Mouse (Mus musculus) liver, adult 2 months (tissue): Measurements from ENCODE around the gene Hist1h2bm. TPM values are rescaled to one million over a fixed set of nuclear protein-coding genes. Genes with fewer than 3 reads are reported as not detected.
"Not testable (repeated sequence)": the region's sequence is repeated elsewhere in the genome, so short reads cannot be mapped to it uniquely, and the experiment has no call there.

Experiments used
- DNase-seq: peaks from one replicate; pipeline ENCODE4 v3.0.0-alpha.2; 2011; ENCODE audit warnings: low read depth, low spot score; ENCODE audit errors: extremely low read depth
- H3K27ac ChIP-seq: fragments of 200-500 bp; replicated peaks from 2 replicates; pipeline ENCODE4 v1.5.1; 2012; ENCODE audit warnings: low read depth, mild to moderate bottlenecking, control low read depth, inconsistent platforms, low read length; ENCODE audit not compliant: insufficient read depth
- H3K27me3 ChIP-seq: fragments of 200-500 bp; 2 replicates; pipeline ENCODE4 v1.6.1; 2012; ENCODE audit warnings: mild to moderate bottlenecking, moderate library complexity, low read length, inconsistent platforms; ENCODE audit not compliant: control insufficient read depth, insufficient read depth
- H3K36me3 ChIP-seq: fragments of 200-500 bp; 2 replicates; pipeline ENCODE4 v1.6.1; 2012; ENCODE audit warnings: low read length, inconsistent platforms; ENCODE audit not compliant: control insufficient read depth, insufficient read depth
- H3K4me1 ChIP-seq: fragments of 200-500 bp; 2 replicates; pipeline ENCODE4 v1.6.1; 2011; ENCODE audit warnings: low read length; ENCODE audit not compliant: control insufficient read depth, insufficient read depth
- H3K4me3 ChIP-seq: fragments of 200-500 bp; 2 replicates; pipeline ENCODE4 v1.5.1; 2011; ENCODE audit warnings: low read depth, mild to moderate bottlenecking, control low read depth, low read length, moderate library complexity; ENCODE audit not compliant: insufficient read depth
- H3K79me2 ChIP-seq: fragments of 200-500 bp; 2 replicates; pipeline ENCODE4 v1.6.1; 2012; ENCODE audit warnings: inconsistent platforms, mild to moderate bottlenecking, low read length, moderate library complexity; ENCODE audit not compliant: control insufficient read depth, insufficient read depth
- H3K9ac ChIP-seq: fragments of 200-500 bp; 2 replicates; pipeline ENCODE4 v1.6.1; 2012; ENCODE audit warnings: low read depth, mild to moderate bottlenecking, control low read depth, inconsistent platforms, low read length
- CTCF ChIP-seq: fragments of 200-500 bp; IDR thresholded peaks from 2 replicates; pipeline ENCODE4 v1.5.1; 2011; ENCODE audit warnings: low read depth, low read length, control low read depth
- POLR2A ChIP-seq: fragments of 200-500 bp; IDR thresholded peaks from 2 replicates; pipeline ENCODE4 v1.6.1; 2011; ENCODE audit warnings: low read length, control low read depth; ENCODE audit not compliant: insufficient read depth; ENCODE audit errors: extremely low read depth
- WGBS: fragments of 180-500 bp; shearing (Covaris S2); methylation state at CpG from one replicate; pipeline ENCODE4 v1.1.7; 2018; 5-methylcytosine and 5-hydroxymethylcytosine counted together
- polyA plus RNA-seq: library from polyadenylated mRNA; depleted of rRNA; stranded (reverse); fragments of >200 nt; gene quantifications from 2 replicates; pipeline ENCODE4 v1.2.3, GENCODE M21; 2012
- total RNA-seq: library from RNA; depleted of rRNA; stranded (reverse); fragments of >200 nt; gene quantifications from 2 replicates; pipeline ENCODE4 v1.2.3, GENCODE M21; 2014

Hist1h2bm gene
- total and polyA plus RNA-seq, 2 experiments: 2.8 TPM; not detected in 1

- Histone ChIP-seq H3K4me3 (peak within 1 kb of the TSS; percentile 93), H3K9ac (peak within 1 kb of the TSS; percentile 57), H3K27ac (0 out of 2 replicates have a peak within 1 kb of the TSS, but pooled peaks have one; percentile 12)
- H3K4me1 ChIP-seq, H3K79me2 ChIP-seq, H3K27me3 ChIP-seq, H3K36me3 ChIP-seq: not testable (repeated sequence)
- peak; percentile 38 for DNase-seq
- peak; percentile 70 for TF ChIP-seq POLR2A
- WGBS: 2% methylated on average over 47 of the region's 56 CpGs
Measured at GRCm38 (mm10) chr13:21734906-21735767, 13.3 kb downstream of the Hist1h2bm start, which contains the start of gene Hist1h4j. Hist1h4j (plus strand) TSS chr13:21735064.

GRCm38 (mm10) chr13:21745006-21745405 lies 23.2 kb downstream of the Hist1h2bm start:
- no peak overlapping the region for H3K9ac ChIP-seq
- 84% methylated on average over 1 of the region's 1 CpGs for WGBS
- no peak overlapping the region for H3K4me3 ChIP-seq
- H3K36me3 ChIP-seq: peaks cover 2% of the 10 kb centered on the region; the same call in 1 of the 2 replicates
- TF ChIP-seq POLR2A (no peak), CTCF (no peak)
- H3K4me1 ChIP-seq: peaks cover 3% of the 10 kb centered on the region
- no peak for DNase-seq
- no peaks in the 10 kb centered on the region for H3K27me3 ChIP-seq
- no peaks in the 10 kb centered on the region; the same call in 1 of the 2 replicates for H3K79me2 ChIP-seq
- H3K27ac ChIP-seq: no peak overlapping the region

DNA sequence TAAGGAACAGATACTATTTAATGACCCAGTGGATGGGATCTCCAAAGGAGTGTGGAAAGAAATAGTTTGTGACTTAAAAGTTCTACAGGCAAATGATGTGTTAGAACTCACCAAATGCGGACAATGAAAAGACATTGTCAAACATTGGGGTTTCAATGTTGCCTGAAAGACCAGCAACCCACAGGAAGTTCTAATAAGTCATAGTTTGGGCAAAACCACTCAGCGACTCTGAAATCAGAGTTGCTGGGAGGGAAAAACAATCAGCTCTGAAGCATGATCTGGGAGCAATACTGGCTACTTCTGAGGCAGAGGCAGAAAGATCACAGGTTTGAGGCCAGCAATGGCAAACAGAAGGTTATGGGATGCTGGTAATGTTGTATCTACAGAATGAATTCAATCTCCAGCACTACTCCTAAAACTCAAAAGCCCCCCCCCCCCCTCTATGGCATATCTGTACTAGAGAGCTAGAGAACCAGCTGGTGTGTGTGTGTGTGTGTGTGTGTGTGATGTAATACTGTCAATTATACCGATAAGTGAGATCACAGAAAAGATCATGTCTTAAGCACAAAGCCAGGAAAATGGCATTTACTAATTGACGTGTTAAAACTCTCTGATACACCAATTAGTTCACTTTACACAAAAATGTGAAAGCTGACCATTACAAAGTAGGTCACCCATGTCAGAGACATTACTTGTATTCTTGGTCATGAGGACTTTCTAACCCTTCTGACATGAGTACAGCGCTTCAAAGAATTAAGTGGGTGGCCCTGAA lies 27.7 kb downstream of the Hist1h2bm start:
- H3K27me3 ChIP-seq: no peaks in the 10 kb centered on the region
- 13% methylated on average over 5 of the region's 5 CpGs for WGBS
- H3K36me3 ChIP-seq: peaks cover 2% of the 10 kb centered on the region; the same call in 1 of the 2 replicates
- no peak for DNase-seq
- no peak overlapping the region for H3K27ac ChIP-seq
- H3K9ac ChIP-seq: peak overlapping the region; percentile 28
- TF ChIP-seq POLR2A (no peak), CTCF (no peak)
- H3K79me2 ChIP-seq: no peaks in the 10 kb centered on the region; the same call in 1 of the 2 replicates
- peak overlapping the region; percentile 55 for H3K4me3 ChIP-seq
- H3K4me1 ChIP-seq: peaks cover 6% of the 10 kb centered on the region

- H3K27ac ChIP-seq, H3K36me3 ChIP-seq, H3K4me1 ChIP-seq, H3K27me3 ChIP-seq, H3K79me2 ChIP-seq: not testable (repeated sequence)
- peak; percentile 29 for DNase-seq
- under 1% methylated on average over 51 of the region's 56 CpGs for WGBS
- Histone ChIP-seq H3K4me3 (peak within 1 kb of the TSS; percentile 55), H3K9ac (peak within 1 kb of the TSS; percentile 50)
- peak; percentile 64; the same call in 1 of the 2 replicates for TF ChIP-seq POLR2A
Measured at GRCm38 (mm10) chr13:21750159-21751017, 28.5 kb downstream of the Hist1h2bm start, which contains the start of gene Hist1h4k. Hist1h4k (minus strand) TSS chr13:21750505.

DNA sequence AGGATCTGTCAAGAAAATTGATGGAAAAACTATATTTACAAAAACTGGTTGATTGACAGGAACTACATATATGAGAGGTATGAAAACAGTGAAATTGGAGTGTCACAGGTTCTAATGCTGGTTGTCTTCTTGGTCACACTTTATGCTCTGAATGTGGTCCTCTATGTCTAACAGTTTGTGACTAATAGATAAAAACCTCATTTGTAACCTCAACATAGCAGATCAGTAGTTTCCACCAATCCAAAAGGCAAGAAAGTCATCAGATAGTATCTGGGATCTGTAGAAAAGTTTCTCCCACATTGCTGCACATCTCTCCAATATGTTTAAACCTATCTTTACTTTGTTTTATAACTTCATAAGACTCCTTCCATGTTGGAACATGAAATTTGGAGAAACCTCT lies 29.6 kb downstream of the Hist1h2bm start:
- Histone ChIP-seq H3K27me3 (no peaks in the 10 kb centered on the region), H3K4me1 (peaks cover 7% of the 10 kb centered on the region), H3K27ac (no peak overlapping the region), H3K4me3 (no peak overlapping the region), H3K79me2 (no peaks in the 10 kb centered on the region; the same call in 1 of the 2 replicates), H3K9ac (no peak overlapping the region), H3K36me3 (peaks cover 2% of the 10 kb centered on the region; the same call in 1 of the 2 replicates)
- DNase-seq: no peak
- TF ChIP-seq POLR2A (no peak), CTCF (no peak)
